Mouse (Mus musculus): ENCODE measurements around the gene Sorbs1. TPM values are rescaled to one million over a fixed set of nuclear protein-coding genes. Genes with fewer than 3 reads are reported as not detected.

Sorbs1 gene
- total RNA-seq, 2 experiments from 2014 or later, result 234 to 256 TPM

- no peak for DNase-seq
Observed at GRCm38 (mm10) chr19:40297798-40298144, 215.8 kb downstream of the Sorbs1 start.

- DNase-seq, result no peak
Observed at GRCm38 (mm10) chr19:40297078-40297797, 216.3 kb downstream of the Sorbs1 start.

DNA sequence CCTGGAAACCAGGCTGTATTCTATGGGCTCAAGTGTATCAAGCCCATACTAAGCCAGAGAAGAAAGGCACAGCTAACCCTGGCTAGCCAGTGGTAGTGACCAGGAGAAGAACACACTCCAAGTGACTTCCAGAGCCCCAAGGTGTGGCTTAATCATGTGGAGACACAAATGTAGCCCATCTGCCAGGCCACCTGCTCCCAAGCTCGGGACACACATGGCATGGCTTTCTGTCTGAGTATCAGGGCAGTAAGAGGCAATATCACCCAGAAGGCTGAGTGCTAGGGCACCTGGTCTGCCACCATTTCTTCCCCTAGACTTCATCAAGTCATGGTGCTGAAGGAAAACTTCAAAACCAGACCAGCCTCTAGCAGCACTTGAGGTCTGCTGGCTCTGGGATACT lies 219.3 kb downstream of the Sorbs1 start:
- DNase-seq, result no peak

GRCm38 (mm10) chr19:40293791-40294190 lies 219.8 kb downstream of the Sorbs1 start:
- no peak for DNase-seq

GRCm38 (mm10) chr19:40290099-40290724 lies 223.4 kb downstream of the Sorbs1 start:
- no peak for DNase-seq

DNA sequence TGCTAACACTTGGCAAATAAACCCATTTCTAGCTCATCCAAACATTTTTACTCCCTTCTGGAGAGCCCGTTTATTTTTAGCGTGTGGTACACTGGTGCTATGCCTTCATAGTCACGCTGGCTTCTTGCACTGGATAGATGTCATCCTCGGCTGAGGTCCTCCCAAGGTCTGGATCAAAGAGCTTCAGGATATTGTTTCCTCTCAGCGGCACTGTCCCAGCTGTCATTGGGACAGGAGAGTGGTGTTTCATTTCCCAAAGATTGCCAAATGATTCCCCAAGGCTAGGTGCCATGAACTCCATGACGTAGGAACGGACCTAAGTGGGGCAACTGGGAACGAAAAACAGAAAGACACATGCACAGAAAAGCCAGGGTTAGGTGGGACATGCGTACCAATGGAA lies 225.2 kb downstream of the Sorbs1 start:
- DNase-seq, result no peak

DNA sequence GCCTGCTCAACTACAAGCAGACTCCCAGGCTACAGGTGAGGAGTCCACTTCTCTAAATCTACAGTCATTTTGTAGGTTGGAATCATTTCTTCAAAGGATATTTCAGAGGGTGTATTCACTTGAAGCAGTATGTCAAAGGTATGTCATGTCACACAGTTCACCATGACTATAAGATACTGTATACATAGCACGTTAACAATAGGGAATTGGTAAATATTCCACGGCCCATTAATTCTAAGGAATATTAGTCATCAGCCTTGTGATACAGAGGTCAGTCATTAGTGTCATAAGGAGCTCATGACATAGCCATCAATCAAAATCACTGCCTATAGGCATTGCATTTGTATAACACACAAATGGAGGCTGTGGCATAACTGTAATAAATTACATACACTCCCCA lies 228.9 kb downstream of the Sorbs1 start:
- no peak for DNase-seq

DNA sequence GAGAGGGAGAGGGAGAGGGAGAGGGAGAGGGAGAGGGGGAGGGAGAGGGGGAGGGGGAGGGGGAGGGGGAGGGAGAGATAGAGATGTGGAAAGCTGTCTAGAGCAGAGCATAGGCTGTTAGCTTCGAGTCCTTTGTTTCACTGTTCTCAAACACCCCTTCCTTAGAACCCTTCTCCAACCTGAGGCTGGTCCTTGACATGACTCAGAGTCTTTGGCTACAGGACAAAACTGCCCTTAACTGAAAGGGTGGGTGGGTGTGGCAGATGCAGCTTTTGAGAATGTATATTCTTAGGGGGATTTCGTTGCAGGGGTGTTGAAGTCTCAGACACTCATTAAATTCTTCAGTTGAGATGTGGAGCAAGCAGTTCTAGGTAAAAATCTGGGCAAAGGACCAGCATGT lies 230.2 kb downstream of the Sorbs1 start:
- DNase-seq, result no peak

GRCm38 (mm10) chr19:40278372-40279023 lies 235.1 kb downstream of the Sorbs1 start:
- peak; percentile 57 for DNase-seq

DNA sequence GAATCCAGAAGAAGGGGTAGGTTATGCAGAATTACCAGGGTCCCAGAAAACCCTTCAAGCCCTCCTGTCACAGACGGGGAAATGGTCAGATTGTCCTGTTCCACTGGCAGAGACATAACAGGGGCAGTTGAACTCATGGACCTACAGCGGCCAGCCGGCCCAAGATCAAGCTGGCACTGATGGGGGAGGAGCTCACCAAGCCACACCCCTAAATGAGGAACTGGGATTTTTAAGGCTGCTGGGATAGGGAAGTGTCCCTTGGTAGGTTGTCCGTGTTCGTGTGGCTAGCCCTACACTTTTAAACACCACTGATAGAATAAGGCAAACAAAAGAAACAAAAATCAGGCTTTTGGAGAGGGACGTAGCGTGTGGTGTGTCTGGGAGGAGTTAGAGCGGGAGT lies 236.1 kb downstream of the Sorbs1 start:
- DNase-seq, result no peak

DNA sequence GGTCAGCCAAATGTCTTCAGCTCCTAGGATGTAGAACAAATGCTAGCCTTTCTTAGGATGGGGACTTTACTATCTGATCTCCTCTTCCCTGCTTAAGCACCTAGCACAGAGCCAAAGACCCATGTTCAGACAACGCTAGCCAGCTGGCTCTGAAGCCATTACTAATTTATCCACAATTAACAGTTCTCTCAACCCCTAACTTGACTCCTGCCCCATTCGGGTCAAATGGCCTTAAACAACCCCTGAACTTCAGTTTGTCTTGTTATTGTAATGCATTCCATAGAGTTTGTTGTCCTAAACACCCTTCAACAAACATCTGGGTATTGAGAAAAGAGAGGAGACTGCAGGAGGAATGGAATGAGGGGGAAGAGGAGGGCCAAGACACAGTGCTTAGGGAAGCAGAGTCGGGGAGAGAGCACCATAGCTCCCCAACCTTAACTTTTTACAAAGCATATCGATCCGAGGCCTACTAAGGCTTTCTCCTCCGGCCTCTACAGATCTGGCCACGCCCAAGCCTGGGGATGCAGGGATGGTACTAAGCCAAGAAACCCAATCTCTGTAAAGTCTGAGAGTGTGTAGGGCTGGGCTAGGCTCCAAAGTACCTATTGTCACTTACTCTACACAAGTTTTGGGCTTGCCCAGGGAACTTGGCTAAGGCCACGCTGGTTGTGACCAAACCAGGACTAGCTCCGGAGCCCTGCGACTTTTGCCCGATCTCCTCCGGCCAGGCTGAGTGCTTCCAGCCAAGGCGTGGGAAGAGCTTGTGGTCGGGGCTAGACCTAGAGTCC lies 238.0 kb downstream of the Sorbs1 start:
- no peak for DNase-seq

DNA sequence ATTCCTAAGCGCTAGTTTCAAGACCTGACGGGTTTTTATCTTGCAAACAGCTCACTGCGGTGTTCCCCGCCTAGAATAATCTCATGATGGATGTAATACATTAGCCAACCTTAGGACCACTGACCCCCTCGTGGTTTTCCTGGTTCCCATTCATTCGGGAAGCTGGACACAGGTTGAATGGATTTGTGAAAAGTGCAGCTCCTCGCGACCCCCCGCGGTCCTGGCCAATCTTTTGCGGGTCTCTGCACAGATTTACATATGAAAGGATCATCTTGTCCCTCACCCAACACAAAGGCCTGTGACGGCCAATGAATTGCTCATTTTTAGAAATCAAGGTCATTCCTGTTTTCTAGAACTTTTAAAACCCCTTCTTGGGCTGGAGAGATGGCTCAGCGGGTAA lies 240.9 kb downstream of the Sorbs1 start:
- DNase-seq, result no peak

DNA sequence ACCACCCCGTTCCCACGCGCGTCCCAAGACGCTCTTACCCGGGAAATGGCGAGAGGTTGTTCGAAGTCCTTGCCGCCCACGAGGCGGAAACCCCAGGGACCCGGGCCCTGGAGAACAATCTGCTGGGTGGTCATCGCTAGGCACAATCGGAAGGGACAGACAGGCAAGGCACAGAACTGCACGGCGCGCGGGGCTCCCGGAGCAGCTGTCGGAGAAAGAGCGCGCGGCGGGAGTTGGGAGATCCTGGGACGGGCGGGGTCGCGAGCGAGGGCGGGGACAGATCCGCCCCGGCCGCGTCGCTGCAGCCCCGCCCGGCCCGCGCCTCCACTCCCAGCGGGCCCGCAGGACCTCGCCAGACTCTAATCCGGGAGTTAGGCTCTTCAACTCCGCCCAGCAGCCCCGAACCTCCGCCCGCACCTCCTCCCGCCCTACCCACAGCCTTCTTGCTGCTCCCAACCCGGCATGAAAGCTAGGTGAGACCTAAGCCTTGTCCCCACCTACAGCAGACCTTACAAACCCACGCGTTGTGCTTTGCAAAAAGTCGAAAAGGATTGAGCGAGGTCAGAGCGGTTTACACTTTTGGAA lies 242.2 kb downstream of the Sorbs1 start, which contains the start of gene Pdlim1:
Gene Pdlim1 (minus strand): TSS at position 535 of the 585 bp plus-strand sequence.
- DNase-seq, result peak; percentile 87

DNA sequence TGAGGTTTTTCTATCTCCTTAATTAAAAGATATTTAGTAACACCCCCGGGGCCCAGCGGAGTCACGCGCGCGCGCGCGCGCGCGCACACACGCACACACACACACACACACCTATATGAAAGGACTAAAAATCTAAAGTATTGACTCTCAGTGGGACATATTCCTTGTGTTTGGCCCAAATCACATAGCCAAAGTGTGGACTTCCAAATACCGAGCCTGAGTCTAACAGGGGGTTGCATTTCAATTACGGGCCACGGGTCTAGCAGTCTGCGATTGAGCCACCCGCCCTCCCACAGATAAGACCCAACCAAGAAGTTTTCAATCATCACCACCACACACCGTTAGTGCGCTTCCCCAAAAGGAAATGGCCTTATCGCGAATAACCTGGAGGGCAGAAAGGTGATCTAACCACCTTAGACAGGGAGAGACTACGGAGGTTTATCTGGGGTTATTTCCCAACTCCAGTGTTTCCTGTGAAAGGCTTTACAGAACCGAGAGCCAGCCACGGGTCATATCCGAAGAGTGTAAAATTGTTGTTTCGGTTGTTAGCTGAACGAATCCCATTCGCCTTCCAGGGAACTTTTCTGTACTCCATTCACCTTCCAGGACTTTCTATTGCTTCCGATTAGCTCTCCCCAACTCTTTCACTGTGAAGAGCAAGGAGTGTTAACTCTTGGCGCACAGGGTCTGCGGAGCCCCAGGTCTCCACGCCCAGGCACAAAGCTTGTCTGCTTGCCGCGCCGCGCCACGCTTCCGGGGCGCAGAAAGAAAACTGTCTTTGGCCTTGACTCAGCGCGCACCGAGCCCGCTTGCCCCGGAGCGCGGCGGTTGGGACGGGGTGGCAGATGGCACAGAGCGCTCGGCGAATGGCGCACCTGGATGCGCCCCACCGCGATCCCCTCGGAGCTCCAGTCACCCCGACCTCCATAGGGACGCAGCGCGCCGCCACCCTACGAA lies 242.9 kb downstream of the Sorbs1 start:
- peak; percentile 57 for DNase-seq

GRCm38 (mm10) chr19:40269526-40269925 lies 244.1 kb downstream of the Sorbs1 start:
- no peak for DNase-seq

GRCm38 (mm10) chr19:40268493-40268892 lies 245.1 kb downstream of the Sorbs1 start:
- no peak for DNase-seq

DNA sequence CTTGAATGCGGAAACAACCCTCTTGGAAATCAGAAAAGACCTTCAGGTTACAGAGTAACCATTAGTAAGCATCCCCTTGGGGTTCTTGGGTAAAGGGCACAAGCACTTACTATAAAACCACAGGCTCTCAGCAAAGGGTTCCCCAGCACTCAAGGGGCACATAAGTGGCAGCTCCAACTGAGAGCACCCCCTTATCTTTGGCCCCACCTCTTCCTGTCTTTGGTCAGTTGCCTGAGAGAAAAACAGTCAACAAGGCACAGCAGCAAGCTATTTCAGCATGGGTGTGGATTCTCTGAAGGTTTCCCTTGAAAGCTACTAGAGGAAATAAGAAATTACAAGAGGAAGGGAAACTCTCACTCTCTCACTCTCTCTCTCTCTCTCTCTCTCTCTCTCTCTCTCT lies 246.2 kb downstream of the Sorbs1 start:
- DNase-seq, result no peak

GRCm38 (mm10) chr19:40259485-40259884 lies 254.1 kb downstream of the Sorbs1 start:
- no peak for DNase-seq

- DNase-seq, result no peak
Observed at GRCm38 (mm10) chr19:40257396-40257795, 256.2 kb downstream of the Sorbs1 start.

DNA sequence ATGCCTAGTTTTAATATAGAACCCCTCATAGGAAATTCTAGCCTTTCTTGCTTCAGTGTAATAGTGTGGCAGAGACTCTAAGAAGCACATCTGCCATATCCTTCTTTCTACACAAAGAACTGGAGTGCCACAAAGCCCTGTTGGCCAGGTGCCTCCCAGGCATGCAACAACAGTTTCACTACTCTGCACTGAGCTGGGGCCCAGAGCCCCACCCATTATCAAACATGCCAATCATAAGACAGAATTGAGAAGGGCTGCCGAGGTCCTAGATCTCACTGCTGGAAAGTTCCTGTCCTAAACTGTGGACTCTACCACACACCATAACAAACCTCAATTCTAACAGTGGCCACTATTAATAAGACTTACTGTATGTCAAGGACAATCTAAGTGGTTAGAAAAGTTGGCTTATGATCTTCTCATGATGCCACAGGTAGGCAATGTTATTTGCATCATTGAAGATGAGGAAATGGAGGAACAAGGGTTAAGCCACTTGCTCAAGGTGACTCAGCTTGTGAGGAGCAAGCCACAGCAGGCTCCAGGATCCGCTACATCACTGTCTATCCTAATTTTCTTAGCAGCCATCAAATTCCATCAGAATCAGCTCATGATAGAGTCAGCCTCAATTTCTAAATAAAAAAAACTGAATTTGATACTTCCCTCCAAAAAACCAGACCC lies 257.1 kb downstream of the Sorbs1 start:
- no peak for DNase-seq

DNA sequence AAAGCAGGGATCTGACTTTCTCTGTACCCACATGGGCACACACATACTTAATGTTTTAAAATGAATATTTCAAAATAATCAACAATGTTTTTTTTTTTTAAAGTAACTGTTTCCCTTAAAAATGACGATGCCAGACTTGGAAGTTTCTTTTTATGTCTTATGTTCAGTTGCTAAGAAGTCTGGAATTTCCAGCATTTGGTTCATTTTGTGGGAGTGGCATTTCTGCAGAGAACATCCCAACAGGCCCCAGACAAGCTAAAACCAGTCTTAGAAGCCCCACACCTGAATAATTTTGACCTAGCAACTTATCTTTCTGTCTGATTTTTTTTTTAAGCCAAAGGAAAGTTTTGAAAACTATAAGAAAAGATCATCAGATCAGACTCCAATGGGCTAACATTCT lies 258.0 kb downstream of the Sorbs1 start:
- DNase-seq, result no peak

Data from heart, postnatal 4 days (tissue).